8 mouse cellular contexts compared by ENCODE assay signal in genomic region chr7:4920976-4921823, GRCm38 (mm10). TPM values are rescaled to one million over a fixed set of nuclear protein-coding genes. Genes with fewer than 3 reads are reported as not detected.
A peak's percentile ranks its signal among the peaks of the same experiment; 100 is the strongest.
DNase-seq lines count a peak whose midpoint lies in the region; ATAC-seq and TF ChIP-seq lines count a peak whose summit lies in the region.

No protein-coding gene starts in this region.

- H3K27me3 ChIP-seq in lung, embryonic 14.5 days (ENCODE audit: insufficient read depth, low read length): no peaks in the 10 kb centered on the region
- no peaks in the 10 kb centered on the region for H3K27me3 ChIP-seq in forebrain, embryonic 15.5 days
- no peaks in the 10 kb centered on the region for H3K27me3 ChIP-seq in limb, embryonic 10.5 days (ENCODE audit: low read depth, poor library complexity, severe bottlenecking)

- no peak overlapping the region for H3K4me3 ChIP-seq in lung, embryonic 14.5 days (ENCODE audit: low read depth, low read length)
- H3K4me3 ChIP-seq in forebrain, embryonic 15.5 days: no peak overlapping the region
- peak overlapping the region; percentile 20 for H3K4me3 ChIP-seq in limb, embryonic 10.5 days
- no peak overlapping the region for H3K4me3 ChIP-seq in olfactory bulb, adult 2 months (ENCODE audit: insufficient read depth, low read depth, low read length)

- no peak for ATAC-seq in lung, embryonic 14.5 days (ENCODE audit: insufficient read depth)
- ATAC-seq in forebrain, embryonic 15.5 days (replicated peaks): no peak

- peak overlapping the region; percentile 63 for H3K27ac ChIP-seq in lung, embryonic 14.5 days (ENCODE audit: low read depth)
- peak overlapping the region; percentile 96 for H3K27ac ChIP-seq in forebrain, embryonic 15.5 days (replicated peaks)
- H3K27ac ChIP-seq in limb, embryonic 10.5 days: peak overlapping the region; percentile 89
- H3K27ac ChIP-seq in olfactory bulb, adult 2 months (ENCODE audit: insufficient read depth, low read depth, low read length): peak overlapping the region; percentile 99

- peaks cover 37% of the 10 kb centered on the region for H3K36me3 ChIP-seq in lung, embryonic 14.5 days (ENCODE audit: insufficient read depth)
- H3K36me3 ChIP-seq in forebrain, embryonic 15.5 days: peaks cover 23% of the 10 kb centered on the region
- peaks cover 47% of the 10 kb centered on the region for H3K36me3 ChIP-seq in limb, embryonic 10.5 days

- no peak overlapping the region; the same call in 1 of the 2 replicates for H3K9ac ChIP-seq in lung, embryonic 14.5 days
- H3K9ac ChIP-seq in forebrain, embryonic 15.5 days (replicated peaks): peak overlapping the region; percentile 57; the same call in 1 of the 2 replicates

- 56% methylated on average over 23 of the region's 23 CpGs for WGBS in lung, embryonic 14.5 days
- 61% methylated on average over 23 of the region's 23 CpGs for WGBS in forebrain, embryonic 15.5 days
- WGBS in limb, embryonic 10.5 days: 63% methylated on average over 23 of the region's 23 CpGs
- 51% methylated on average over 23 of the region's 23 CpGs for WGBS in olfactory bulb, adult 2 months

- H3K4me1 ChIP-seq in lung, embryonic 14.5 days (ENCODE audit: insufficient read depth): peaks cover 34% of the 10 kb centered on the region
- peaks cover 62% of the 10 kb centered on the region for H3K4me1 ChIP-seq in forebrain, embryonic 15.5 days
- H3K4me1 ChIP-seq in limb, embryonic 10.5 days: peaks cover 74% of the 10 kb centered on the region
- H3K4me1 ChIP-seq in olfactory bulb, adult 2 months (ENCODE audit: control insufficient read depth, insufficient read depth, low read length): peaks cover 66% of the 10 kb centered on the region

- no peaks in the 10 kb centered on the region for H3K9me3 ChIP-seq in lung, embryonic 14.5 days (ENCODE audit: low read depth, low read length)
- no peaks in the 10 kb centered on the region for H3K9me3 ChIP-seq in forebrain, embryonic 15.5 days
- 0 out of 2 replicates have a peak, but pooled peaks cover 1% of the 10 kb centered on the region for H3K9me3 ChIP-seq in limb, embryonic 10.5 days (replicated peaks)

- DNase-seq in lung, embryonic 14.5 days: peak; percentile 46
- DNase-seq in lung, adult 18-20 months: no peak
- DNase-seq in limb, embryonic 10.5 days (ENCODE audit: low spot score): no peak
- no peak for DNase-seq in urinary bladder, postnatal 10 days (ENCODE audit: low spot score)
- DNase-seq in urinary bladder, adult 2 months (ENCODE audit: low spot score): no peak
- no peak for DNase-seq in c-Kit-positive CD71-positive TER-119-positive erythroid progenitor cells, embryonic 14.5 days (ENCODE audit: low spot score)

- no peak for TF ChIP-seq CTCF in lung, embryonic 14.5 days (IDR thresholded peaks at IDR 0.05; ENCODE audit: low read depth)
- TF ChIP-seq CTCF in olfactory bulb, adult 2 months (IDR thresholded peaks at IDR 0.05; ENCODE audit: insufficient read depth, low read depth, low read length): no peak

- TF ChIP-seq POLR2A in olfactory bulb, adult 2 months (IDR thresholded peaks at IDR 0.05; ENCODE audit: insufficient read depth, low read depth, low read length): no peak

- 0 out of 2 replicates have a peak overlapping the region, but pooled peaks have one; percentile 20 for H3K4me2 ChIP-seq in lung, embryonic 14.5 days
- H3K4me2 ChIP-seq in forebrain, embryonic 15.5 days (replicated peaks): 0 out of 2 replicates have a peak overlapping the region, but pooled peaks have one; percentile 88

RNA-seq across cellular contexts. Expression of gene Nat14, which starts 0.6 kb away (rescaled TPM):
- polyA plus RNA-seq in lung, embryonic 14.5 days (2014; fragmentation: Nextera tagmentation; extraction: Ambion mirVana): 1.4 and 2.3 TPM in 2 replicates
- polyA plus RNA-seq in forebrain, embryonic 15.5 days (2015; fragmentation: Nextera tagmentation; extraction: Ambion mirVana): 35.2 and 39.3 TPM in 2 replicates
- 2.8 and 4.9 TPM in 2 replicates for polyA plus RNA-seq in limb, embryonic 10.5 days (2016; fragmentation: Nextera tagmentation; extraction: Ambion mirVana)
- polyA plus RNA-seq in olfactory bulb, adult 2 months (2012; ENCODE audit: insufficient read depth, insufficient read length, low replicate concordance, missing spikeins): not detected in 2 replicates
- 10.6 and 14.1 TPM in 2 replicates for polyA plus RNA-seq in urinary bladder, adult 2 months (2012; rRNA removed)

RNA-seq across cellular contexts. Expression of gene Ssc5d, which starts 4.4 kb away (rescaled TPM):
- 2.1 and 2.2 TPM in 2 replicates for polyA plus RNA-seq in lung, embryonic 14.5 days (2014; fragmentation: Nextera tagmentation; extraction: Ambion mirVana)
- polyA plus RNA-seq in forebrain, embryonic 15.5 days (2015; fragmentation: Nextera tagmentation; extraction: Ambion mirVana): 0.24 and 0.32 TPM in 2 replicates
- polyA plus RNA-seq in limb, embryonic 10.5 days (2016; fragmentation: Nextera tagmentation; extraction: Ambion mirVana): 0.95 and 2.0 TPM in 2 replicates
- polyA plus RNA-seq in olfactory bulb, adult 2 months (2012; ENCODE audit: insufficient read depth, insufficient read length, low replicate concordance, missing spikeins): not detected in 2 replicates
- polyA plus RNA-seq in urinary bladder, adult 2 months (2012; rRNA removed): 10.5 and 12.9 TPM in 2 replicates

RNA-seq across cellular contexts. Expression of gene Zfp628, which starts 6.2 kb away (rescaled TPM):
- polyA plus RNA-seq in lung, embryonic 14.5 days (2014; fragmentation: Nextera tagmentation; extraction: Ambion mirVana): 4.2 and 4.3 TPM in 2 replicates
- polyA plus RNA-seq in forebrain, embryonic 15.5 days (2015; fragmentation: Nextera tagmentation; extraction: Ambion mirVana): 4.0 and 4.2 TPM in 2 replicates
- 4.2 and 5.1 TPM in 2 replicates for polyA plus RNA-seq in limb, embryonic 10.5 days (2016; fragmentation: Nextera tagmentation; extraction: Ambion mirVana)
- not detected in 2 replicates for polyA plus RNA-seq in olfactory bulb, adult 2 months (2012; ENCODE audit: insufficient read depth, insufficient read length, low replicate concordance, missing spikeins)
- polyA plus RNA-seq in urinary bladder, adult 2 months (2012; rRNA removed): 7.7 and 10.1 TPM in 2 replicates

RNA-seq across cellular contexts. Expression of gene Gm36210, which starts 14.9 kb away (rescaled TPM):
- not detected in 2 replicates for polyA plus RNA-seq in lung, embryonic 14.5 days (2014; fragmentation: Nextera tagmentation; extraction: Ambion mirVana)
- polyA plus RNA-seq in forebrain, embryonic 15.5 days (2015; fragmentation: Nextera tagmentation; extraction: Ambion mirVana): 0.31 and 0.33 TPM in 2 replicates
- polyA plus RNA-seq in limb, embryonic 10.5 days (2016; fragmentation: Nextera tagmentation; extraction: Ambion mirVana): not detected in 2 replicates
- not detected in 2 replicates for polyA plus RNA-seq in olfactory bulb, adult 2 months (2012; ENCODE audit: insufficient read depth, insufficient read length, low replicate concordance, missing spikeins)
- polyA plus RNA-seq in urinary bladder, adult 2 months (2012; rRNA removed): 0.15 and 0.22 TPM in 2 replicates

RNA-seq across cellular contexts. Expression of gene Sbk2, which starts 43.0 kb away (rescaled TPM):
- polyA plus RNA-seq in lung, embryonic 14.5 days (2014; fragmentation: Nextera tagmentation; extraction: Ambion mirVana): 0.13 and 0.46 TPM in 2 replicates
- not detected in 2 replicates for polyA plus RNA-seq in forebrain, embryonic 15.5 days (2015; fragmentation: Nextera tagmentation; extraction: Ambion mirVana)
- 0.10 and 0.18 TPM in 2 replicates for polyA plus RNA-seq in limb, embryonic 10.5 days (2016; fragmentation: Nextera tagmentation; extraction: Ambion mirVana)
- polyA plus RNA-seq in olfactory bulb, adult 2 months (2012; ENCODE audit: insufficient read depth, insufficient read length, low replicate concordance, missing spikeins): not detected in 2 replicates
- polyA plus RNA-seq in urinary bladder, adult 2 months (2012; rRNA removed): 0.29 and 0.46 TPM in 2 replicates
